In the genomic region with DNA sequence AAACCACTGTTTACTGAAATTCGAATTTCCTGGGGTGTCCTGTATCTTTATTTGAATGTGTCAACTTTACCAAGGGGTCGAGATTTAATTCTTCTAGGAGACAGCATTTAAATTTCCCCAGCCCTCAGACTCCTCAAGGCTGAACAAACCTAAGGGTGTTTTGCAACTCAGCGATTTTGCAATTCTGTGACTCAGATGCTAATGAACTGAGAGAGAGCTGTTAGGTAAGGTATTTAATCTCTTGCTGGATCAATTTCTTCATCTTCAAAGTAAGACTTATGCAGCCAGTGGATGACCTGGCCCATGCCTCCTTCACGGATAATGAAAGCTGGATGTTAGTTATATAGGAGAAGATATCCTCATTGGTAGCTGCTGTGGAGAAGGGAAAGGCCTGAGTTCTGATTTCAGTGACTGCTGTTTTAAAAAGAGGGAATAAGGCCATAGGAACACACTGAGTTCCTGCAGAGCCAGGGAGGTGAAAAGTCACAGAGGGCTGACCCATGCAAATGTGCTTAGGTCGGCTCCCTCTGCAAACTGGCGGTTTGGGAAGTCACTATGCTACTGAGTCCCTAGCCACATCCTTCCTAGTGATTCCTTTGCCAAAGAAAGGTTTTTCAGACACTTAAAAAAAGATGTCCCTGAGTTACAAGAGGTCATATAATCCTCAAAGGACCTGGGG, we compare ENCODE assay signal across 11 mouse cellular contexts. TPM values are rescaled to one million over a fixed set of nuclear protein-coding genes. Genes with fewer than 3 reads are reported as not detected.
DNase-seq lines count a peak whose midpoint lies in the region; ATAC-seq and TF ChIP-seq lines count a peak whose summit lies in the region.
"Had no signal": no experiment of that assay in that cellular context is flagged by ENCODE, and none has a peak within 500 bp of the region (broad histone marks: within the 10 kb centered on the region; RNA-seq: fewer than 3 reads in every experiment).

No protein-coding gene starts in this region.

- H3K36me3 ChIP-seq in hindbrain, embryonic 16.5 days (ENCODE audit: control insufficient read depth, insufficient read depth, low read length), result no peaks in the 10 kb centered on the region

- H3K4me3 ChIP-seq in bone marrow, adult 2 months (replicated peaks; ENCODE audit: control insufficient read depth, low read depth, low read length), result no peak overlapping the region
- H3K4me3 ChIP-seq in lung, adult 2 months (replicated peaks; ENCODE audit: extremely low read depth, low read depth, low read length), result no peak overlapping the region
- no peak overlapping the region for H3K4me3 ChIP-seq in hindbrain, embryonic 16.5 days (ENCODE audit: low read length)

- no peaks in the 10 kb centered on the region for H3K27me3 ChIP-seq in hindbrain, embryonic 16.5 days (replicated peaks; ENCODE audit: control insufficient read depth, insufficient read depth, low read length)

- no peak for TF ChIP-seq POLR2A in bone marrow, adult 2 months (IDR thresholded peaks at IDR 0.05; ENCODE audit: borderline replicate concordance, control insufficient read depth, low read depth, low read length)
- no peak for TF ChIP-seq POLR2A in lung, adult 2 months (IDR thresholded peaks at IDR 0.05; ENCODE audit: borderline replicate concordance, extremely low read depth, low read depth, low read length)

- H3K4me1 ChIP-seq in bone marrow, adult 2 months (ENCODE audit: control insufficient read depth, insufficient read depth, low read length), result no peaks in the 10 kb centered on the region; the same call in 1 of the 2 replicates
- H3K4me1 ChIP-seq in lung, adult 2 months (ENCODE audit: control insufficient read depth, insufficient read depth, low read length), result peaks cover 5% of the 10 kb centered on the region
- no peaks in the 10 kb centered on the region for H3K4me1 ChIP-seq in hindbrain, embryonic 16.5 days (ENCODE audit: control insufficient read depth, insufficient read depth, low read depth, low read length)

- peak overlapping the region; percentile 13; the same call in 1 of the 2 replicates for H3K27ac ChIP-seq in bone marrow, adult 2 months (ENCODE audit: control insufficient read depth, insufficient read depth, low read depth, low read length, poor library complexity)
- H3K27ac ChIP-seq in hindbrain, embryonic 16.5 days (ENCODE audit: low read depth, low read length), result no peak overlapping the region
- H3K27ac ChIP-seq: hindbrain, embryonic 14.5 days had no signal

- TF ChIP-seq CTCF in bone marrow, adult 2 months (IDR thresholded peaks at IDR 0.05; ENCODE audit: control insufficient read depth, insufficient read depth, low read length), result no peak
- TF ChIP-seq CTCF in lung, adult 2 months (IDR thresholded peaks at IDR 0.05; ENCODE audit: insufficient read depth, low read length), result no peak

- ATAC-seq in hindbrain, embryonic 16.5 days, result no peak

- DNase-seq in adrenal gland, adult (ENCODE audit: inconsistent age in 2 of 2, low spot score in 1 of 2), result peak; percentile 62 to 93
- no peak for DNase-seq in adrenal gland, postnatal 4 days (ENCODE audit: low spot score in 2 of 2)
- DNase-seq in 3134 (ENCODE audit: extremely low read depth, insufficient read length, low spot score), result peak; percentile 46
- DNase-seq in lung, adult 2 months, result peak; percentile 30
- no peak for DNase-seq in cerebellum, adult 8-10 months
- no peak for DNase-seq in heart, adult 9 months (ENCODE audit: low spot score in 2 of 2)
- DNase-seq: cerebellum, adult 9-10 months; layer of hippocampus, postnatal 36 days had no signal

- no peaks in the 10 kb centered on the region for H3K9me3 ChIP-seq in hindbrain, embryonic 16.5 days (ENCODE audit: control insufficient read depth, low read length)

- WGBS in bone marrow, adult 2 months, result 22% methylated on average over 6 of the region's 6 CpGs
- 42% methylated on average over 6 of the region's 6 CpGs for WGBS in lung, adult 2 months
- WGBS in hindbrain, embryonic 16.5 days, result 28% methylated on average over 6 of the region's 6 CpGs

- H3K4me2 ChIP-seq in hindbrain, embryonic 16.5 days (ENCODE audit: low read length), result no peak overlapping the region
- H3K4me2 ChIP-seq: hindbrain, embryonic 14.5 days had no signal

- no peak overlapping the region for H3K9ac ChIP-seq in hindbrain, embryonic 16.5 days (ENCODE audit: low read depth, low read length)
- H3K9ac ChIP-seq: hindbrain, embryonic 14.5 days had no signal

RNA-seq across cellular contexts. Expression of a gene that starts 8.5 kb away (rescaled TPM):
- 10 to 100 TPM; 40.5 to 44.0 TPM for total RNA-seq in adrenal gland, postnatal 4 days (2021)
- polyA plus RNA-seq in bone marrow, adult 2 months (2011; ENCODE audit: insufficient read depth, insufficient read length, low replicate concordance, missing spikeins), result 11.0 and 17.0 TPM in 2 replicates
- 29.4 and 37.9 TPM in 2 replicates for polyA plus RNA-seq in lung, adult 2 months (2012; rRNA removed)
- polyA plus RNA-seq in hindbrain, embryonic 16.5 days (2015; fragmentation: Nextera tagmentation; extraction: Ambion mirVana), result 118 and 125 TPM in 2 replicates

RNA-seq across cellular contexts. Expression of a gene that starts 53.3 kb away (rescaled TPM):
- 1 to 10 TPM; 3.9 to 4.9 TPM for total RNA-seq in adrenal gland, postnatal 4 days (2021)
- polyA plus RNA-seq in bone marrow, adult 2 months (2011; ENCODE audit: insufficient read depth, insufficient read length, low replicate concordance, missing spikeins), result 1.3 and 3.2 TPM in 2 replicates
- polyA plus RNA-seq in lung, adult 2 months (2012; rRNA removed), result 1.3 and 1.5 TPM in 2 replicates
- polyA plus RNA-seq in hindbrain, embryonic 16.5 days (2015; fragmentation: Nextera tagmentation; extraction: Ambion mirVana), result 18.8 and 19.1 TPM in 2 replicates

Comparison
In these comparisons a context has a peak if more than half of its experiments do, and no peak if none do; other contexts are left out.
1. DNase-seq: peak in adrenal gland, adult (2 of 2), 3134 (single experiment) and lung, adult 2 months (single experiment); none in adrenal gland, postnatal 4 days (0 of 2), cerebellum, adult 8-10 months (single experiment) and heart, adult 9 months (0 of 2).